Mouse (Mus musculus) adrenal gland, postnatal 14 days (tissue): Measurements from ENCODE around the gene Adm. TPM values are rescaled to one million over a fixed set of nuclear protein-coding genes. Genes with fewer than 3 reads are reported as not detected.
A peak's percentile ranks its signal among the peaks of the same experiment; 100 is the strongest.
"Not testable (repeated sequence)": the region's sequence is repeated elsewhere in the genome, so short reads cannot be mapped to it uniquely, and the experiment has no call there.

Source experiments
- DNase-seq: peaks from one replicate; pipeline ENCODE4 v3.0.0; 2021; ENCODE audit warnings: mixed read lengths
- total RNA-seq: library from RNA; stranded (reverse); gene quantifications from 2 replicates; pipeline ENCODE4 v1.2.3, GENCODE M21; 2021

Gene Adm
- total RNA-seq, 1 experiment from 2014 or later = 17.3 TPM

DNA sequence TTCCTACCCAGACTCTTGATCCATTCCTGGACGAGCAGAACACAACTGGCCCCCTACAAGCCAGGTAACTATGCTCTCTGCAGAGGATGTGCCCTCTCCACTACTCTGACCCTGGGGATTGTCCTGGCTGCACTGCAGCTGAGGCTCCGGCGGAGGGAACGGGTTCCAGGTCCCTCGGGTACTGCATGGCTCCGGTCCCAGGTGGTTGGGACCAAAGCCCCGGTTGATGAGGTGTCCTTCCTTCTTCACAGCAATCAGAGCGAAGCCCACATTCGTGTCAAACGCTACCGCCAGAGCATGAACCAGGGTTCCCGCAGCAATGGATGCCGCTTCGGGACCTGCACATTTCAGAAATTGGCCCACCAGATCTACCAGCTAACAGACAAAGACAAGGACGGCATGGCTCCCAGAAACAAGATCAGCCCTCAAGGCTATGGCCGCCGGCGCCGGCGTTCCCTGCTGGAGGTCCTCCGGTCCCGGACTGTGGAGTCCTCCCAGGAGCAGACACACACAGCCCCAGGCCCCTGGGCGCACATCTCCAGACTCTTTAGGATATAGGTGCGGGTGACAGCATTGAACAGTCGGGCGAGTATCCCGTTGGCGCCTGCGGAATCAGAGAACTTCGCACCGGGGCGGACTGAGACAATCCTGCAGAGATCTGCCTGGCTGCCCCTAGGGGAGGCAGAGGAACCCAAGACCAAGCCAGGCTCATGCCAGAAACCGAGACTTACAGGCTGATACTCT lies 1.3 kb downstream of the Adm start:
- peak; percentile 55 for DNase-seq

DNA sequence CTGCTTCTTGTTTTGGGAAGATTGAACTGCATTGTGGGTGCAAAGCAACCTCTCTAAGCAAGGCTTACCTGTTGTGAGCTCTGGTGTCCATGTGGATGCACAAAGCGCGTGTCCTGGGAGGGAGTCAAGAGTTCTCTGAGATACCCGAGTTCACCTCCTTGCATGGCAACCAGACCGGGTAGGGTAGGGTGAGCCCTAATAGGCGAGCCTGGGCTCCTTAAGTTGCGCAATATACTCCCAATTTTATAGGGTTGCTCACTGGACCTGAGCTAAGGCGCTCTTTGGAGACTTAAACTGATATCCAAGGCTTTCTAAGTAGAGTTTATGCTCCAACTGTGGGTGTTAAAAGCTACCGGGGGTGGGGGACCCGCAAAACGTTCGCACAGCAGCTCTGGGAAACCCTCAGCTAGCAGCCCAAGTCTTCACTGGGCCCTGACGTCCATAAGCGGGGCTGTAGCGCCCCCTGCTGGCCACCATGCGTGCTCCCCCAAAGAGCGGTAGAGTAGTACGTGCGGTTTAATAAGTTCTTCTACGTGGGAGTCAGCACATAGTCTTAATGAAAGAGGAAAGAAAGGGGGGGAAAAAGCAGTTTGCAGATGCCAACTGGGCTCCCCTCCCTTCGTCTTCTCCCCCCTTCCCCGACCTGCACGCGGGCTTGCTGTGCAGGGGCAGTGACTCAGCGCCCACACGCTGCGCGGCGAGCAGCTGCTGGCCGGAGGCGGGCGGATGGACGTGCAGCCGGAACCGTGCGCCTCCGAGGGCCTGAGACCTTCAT lies 2.6 kb downstream of the Adm start:
- DNase-seq = peak; percentile 93

DNA sequence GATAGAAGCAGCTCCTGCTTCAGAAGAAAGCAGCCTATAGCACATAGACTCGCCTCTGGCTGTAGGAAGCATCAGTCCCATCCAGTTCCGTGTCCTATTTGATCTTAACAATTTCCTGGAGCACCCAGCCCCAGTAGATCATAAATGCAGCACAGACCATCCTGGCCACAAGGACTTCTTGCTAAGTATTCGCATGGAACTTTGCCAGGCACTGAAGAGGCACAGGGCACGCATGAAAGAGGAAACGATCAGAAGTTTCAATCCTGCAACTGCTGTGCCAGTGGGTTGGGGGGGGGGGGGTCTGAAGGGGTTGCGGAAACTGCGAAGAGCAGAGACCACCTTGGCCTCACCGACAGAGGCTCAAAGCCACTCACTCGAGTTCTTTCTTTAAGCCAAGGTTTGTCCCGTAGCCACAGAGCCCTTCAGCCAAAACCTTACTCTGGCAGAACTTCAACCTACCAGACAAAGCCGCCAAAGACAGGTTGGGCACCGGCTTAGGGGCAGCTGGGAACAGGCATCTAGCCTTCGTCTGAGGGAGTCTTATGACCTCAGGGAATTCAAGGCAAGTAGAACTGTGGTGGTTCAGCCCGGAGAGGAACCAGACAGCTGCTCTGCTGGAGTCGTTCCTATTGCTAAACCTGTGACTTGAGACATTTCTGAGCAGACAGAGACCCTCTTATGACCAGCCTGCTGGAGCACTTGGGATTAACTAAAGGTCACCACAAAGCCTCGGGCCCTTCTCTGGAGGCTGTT lies 3.9 kb downstream of the Adm start:
- DNase-seq = peak; percentile 61

DNA sequence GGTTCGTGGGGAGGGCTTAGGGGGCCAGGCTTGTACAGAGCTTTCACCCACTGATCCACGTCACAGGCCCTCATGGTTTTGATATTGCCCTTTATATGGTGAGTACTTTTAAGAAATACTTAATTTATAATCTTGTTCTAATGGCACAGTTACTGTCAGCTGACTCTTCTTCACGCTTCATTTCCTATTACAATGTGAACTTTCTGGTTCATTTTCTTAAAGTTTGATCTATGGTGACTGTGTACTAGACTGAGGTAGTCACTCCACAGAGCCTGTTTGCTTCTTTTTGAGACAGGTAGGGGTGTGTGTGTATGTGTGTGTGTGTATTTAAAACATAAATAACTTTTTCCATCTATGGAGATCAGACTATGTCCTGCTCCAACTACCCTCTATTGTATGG lies 8.5 kb downstream of the Adm start:
- DNase-seq = no peak

DNA sequence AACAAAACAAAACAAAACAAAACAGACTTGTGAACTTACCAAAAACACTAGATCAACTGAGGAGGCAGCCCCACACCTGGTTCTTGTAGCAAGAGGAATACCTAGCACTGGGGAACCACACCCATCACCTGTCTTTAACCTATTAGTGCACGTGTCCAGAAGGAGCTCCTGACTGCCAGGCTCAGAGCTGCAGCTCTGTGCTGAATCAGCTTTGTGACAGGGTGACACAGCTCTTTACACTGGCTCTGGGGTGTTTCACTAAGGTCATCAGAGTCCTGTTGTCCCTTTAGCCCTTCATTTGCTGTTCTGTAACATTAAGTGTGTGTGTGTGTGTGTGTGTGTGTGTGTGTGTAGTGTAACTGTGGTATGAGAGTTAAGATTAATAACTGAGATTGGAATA lies 9.1 kb downstream of the Adm start:
- DNase-seq = no peak

DNA sequence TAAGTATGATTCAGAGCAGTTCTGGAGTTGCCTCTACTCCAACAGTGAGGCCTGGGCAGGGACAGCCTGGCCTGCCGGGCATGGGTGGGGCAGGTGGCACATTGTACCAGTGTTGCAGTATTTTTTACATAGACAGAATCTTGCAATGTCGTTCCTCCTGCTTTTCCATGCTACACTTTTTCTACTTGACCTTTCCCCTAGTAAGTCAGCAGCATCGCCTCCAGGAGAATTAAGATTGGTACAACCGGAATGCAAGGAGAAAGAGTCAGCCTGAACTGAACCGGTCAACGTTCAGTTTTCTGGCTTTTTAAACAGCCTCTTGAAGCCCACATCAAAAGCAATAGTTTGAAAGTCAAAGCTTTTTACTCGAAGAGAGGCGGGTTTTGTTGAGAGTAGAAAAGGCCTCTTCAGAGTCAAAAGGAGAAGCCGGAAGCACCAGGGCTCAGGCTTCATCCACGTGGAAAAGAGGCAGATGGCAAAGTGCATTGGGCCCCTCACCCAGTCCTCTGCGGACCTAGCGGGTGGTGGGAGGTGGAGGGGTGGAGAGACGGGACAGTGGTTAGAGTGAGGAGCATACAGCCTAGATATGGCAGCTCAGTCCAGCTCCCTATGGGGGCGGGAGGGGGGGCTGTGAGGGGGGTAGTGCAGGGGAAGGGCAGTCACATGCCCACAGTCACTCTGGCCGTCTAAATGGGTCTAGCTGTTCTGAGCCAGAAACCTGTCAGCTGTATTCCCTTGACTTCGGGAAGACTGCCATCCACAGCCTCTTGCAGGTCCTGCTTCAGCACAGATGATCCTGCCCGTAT lies 11.0 kb downstream of the Adm start:
- DNase-seq = no peak

DNA sequence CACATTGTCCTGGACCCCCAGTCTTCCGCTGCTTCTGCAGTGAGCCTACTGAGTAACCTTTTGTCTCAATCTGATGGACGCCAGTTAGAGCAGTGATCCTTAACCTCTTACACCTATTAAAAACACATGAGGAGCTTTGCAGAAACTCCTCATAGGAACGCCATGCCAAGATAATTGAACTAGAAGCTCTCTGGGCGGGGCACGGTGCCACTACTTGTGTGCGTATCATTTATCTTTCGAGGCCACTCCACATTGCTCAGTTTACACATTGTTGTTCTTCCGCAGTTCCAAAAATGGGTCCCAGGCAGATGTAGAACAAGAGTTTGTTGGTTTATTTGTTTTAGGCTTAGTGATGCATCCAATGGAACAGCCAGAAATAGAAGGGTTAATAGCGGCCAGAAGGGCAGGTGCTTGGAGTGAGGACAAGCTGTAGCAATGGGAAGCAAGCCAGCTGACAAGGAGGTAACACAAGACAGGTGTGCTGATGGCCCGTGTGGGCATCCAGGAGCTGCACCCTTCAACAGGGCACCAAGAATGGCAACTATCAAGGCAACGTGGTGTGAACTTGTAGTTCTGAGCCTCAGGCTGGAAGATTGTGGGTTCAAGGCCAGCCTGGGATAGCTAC lies 11.9 kb downstream of the Adm start:
- no peak for DNase-seq

DNA sequence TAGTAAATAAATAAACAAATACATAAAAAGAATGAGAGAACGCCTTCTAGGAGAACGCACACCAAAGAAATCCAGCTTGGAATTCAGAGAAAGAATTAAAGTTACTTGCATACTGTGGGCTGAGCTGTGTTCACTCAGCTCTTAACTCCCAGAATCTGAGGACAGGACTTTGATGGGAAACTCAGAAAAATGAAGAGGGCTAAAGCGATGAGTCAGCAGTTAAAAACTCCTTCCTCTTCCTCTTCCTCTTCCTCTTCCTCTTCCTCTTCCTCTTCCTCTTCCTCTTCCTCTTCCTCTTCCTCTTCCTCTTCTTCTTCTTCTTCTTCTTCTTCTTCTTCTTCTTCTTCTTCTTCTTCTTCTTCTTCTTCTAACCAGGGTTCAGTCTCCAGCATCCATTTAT lies 12.5 kb downstream of the Adm start:
- not testable (repeated sequence) for DNase-seq

DNA sequence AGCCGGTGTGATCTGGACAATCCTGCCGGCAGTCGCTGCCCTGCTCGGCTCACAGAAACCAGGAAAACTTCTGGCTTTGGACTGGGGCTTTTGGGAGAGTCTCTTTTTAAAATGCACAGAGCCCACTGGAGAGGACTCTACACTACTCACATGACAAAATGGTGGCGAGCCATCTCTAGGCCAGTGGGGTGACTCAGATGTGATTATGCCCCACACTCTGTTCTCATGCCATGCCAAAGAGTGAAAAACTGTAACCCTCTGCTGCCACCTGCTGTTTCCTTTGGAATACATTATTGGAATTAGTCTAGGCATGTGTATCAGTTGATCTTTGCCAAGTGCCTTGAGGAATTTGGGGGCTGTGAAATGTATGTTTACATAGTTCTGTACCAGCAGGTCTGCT lies 17.9 kb downstream of the Adm start:
- peak; percentile 85 for DNase-seq

DNA sequence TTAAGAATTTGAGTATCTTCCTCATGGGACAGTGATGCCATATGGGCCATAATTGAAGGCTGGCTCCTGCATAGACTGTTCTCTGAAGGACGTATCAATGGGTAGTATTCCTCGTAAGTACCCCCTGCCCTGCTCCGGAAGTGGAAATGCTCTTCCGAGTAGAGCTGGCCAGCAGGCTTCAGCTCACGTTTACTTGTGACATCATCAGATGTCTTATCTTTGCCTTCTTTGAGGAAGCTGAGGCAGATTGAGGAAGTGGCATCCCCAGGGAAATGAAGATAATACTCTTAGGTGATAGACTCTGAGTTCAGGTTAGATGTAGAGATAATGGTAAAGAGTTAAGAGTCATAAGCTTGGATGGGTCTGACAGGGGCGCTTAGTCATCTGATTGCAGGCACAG lies 18.4 kb downstream of the Adm start:
- DNase-seq = no peak

DNA sequence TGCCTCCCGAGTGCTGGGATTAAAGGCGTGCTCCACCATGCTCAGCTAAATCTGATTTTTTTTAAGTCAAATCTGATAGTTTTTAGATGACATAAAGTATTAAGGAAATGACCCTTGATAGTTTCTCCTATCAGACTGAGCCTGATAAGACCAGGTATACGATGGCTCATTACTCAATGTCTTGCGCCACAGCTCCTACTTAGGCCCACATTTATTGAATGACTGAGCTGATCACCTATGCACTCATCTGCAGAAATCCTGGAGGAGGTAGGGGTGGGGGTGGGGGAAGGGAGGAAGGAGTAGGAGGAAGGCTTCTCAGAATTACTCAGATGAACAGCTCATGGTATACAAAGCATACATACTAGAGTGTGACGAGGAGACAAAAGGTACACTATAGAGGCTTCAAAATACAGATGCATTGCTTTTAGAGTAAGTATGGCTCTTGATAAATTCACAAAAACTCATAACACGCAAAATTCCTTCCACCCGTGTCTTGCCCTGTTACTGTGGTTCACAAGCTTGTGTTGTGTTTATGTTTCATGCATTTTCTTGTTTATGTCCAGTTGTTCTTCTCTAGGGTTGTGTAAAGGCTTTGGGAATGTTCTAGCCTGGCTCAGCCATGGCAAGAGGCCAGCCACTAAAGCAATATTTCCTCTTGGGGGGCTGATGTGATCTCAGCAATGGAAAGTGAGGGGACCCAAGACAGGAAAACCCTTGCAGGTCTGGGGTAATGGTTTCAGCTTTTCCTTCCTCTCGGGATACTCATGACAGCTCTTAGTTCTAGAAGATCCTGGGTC lies 19.3 kb downstream of the Adm start:
- DNase-seq = no peak

DNA sequence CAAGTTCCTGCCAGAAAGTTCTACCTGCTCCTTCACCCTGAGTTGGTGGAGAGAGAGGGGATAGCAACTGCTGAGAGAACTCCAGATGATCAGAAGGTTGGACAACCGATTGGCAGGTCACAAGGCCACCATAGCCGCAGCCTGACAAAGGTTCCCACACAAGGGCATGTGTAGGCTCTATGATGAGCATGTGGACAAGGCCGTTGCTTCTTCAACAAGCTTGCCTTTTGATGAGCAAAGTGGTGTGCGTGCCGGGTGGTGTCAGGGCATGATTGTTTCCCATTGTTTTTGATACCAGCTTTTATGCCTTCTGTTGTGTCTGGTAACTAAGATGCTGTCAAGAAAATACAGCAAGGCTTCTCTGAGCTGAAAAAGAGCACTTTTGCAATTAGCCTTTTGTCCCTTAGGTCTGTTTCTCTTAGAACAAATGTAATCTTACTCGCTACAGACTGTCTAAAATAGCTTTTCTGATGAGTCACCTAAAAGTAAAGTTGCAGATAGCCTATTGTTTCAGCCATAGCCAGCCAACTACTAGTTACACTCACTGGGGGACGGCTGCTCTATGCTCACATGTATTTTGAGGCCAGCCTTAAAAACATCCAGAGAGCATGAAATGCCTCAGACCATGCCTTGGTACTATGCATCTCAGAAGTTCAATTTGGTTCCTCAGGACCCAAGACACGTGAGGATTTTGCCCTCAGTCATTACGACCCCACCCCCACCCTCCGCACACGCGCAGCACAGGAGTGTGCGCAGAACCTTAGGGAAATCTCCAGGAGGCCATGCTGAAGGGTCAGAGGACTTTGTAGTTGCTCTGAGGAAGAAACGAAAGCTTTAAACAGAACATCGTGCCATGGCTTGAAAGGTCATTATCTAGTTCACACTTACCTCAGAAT lies 20.3 kb downstream of the Adm start:
- no peak for DNase-seq

DNA sequence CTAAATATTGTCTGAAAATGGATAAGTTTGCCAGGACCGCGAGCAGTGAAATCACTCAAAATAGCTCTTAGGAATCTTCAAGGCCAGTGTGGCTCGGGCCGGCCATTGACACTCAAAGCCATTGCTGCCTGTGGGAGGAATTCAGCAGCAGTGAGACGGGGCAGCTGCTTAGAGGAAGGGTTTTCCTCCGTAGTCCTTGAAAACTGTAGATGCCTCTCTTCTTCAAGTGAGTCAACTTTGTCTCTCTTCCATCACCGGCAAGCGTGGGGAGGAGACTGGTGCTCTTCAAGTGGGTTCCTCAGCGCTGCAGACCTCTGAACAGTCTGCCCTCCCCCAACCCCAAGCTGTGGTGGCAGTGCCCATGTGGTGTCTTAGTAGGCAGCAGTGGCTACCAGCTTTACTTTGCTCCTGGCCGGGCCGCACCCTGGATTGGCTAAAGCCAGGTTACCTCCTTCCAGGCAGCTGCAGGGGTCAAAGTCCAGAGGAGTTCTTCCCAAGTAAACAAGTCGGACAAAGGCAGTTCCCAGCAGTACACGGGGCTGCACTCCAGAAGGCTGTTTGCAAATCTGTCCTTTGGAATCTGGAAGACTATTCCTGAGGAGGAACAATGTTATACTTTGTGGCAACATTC lies 21.1 kb downstream of the Adm start:
- peak; percentile 50 for DNase-seq

DNA sequence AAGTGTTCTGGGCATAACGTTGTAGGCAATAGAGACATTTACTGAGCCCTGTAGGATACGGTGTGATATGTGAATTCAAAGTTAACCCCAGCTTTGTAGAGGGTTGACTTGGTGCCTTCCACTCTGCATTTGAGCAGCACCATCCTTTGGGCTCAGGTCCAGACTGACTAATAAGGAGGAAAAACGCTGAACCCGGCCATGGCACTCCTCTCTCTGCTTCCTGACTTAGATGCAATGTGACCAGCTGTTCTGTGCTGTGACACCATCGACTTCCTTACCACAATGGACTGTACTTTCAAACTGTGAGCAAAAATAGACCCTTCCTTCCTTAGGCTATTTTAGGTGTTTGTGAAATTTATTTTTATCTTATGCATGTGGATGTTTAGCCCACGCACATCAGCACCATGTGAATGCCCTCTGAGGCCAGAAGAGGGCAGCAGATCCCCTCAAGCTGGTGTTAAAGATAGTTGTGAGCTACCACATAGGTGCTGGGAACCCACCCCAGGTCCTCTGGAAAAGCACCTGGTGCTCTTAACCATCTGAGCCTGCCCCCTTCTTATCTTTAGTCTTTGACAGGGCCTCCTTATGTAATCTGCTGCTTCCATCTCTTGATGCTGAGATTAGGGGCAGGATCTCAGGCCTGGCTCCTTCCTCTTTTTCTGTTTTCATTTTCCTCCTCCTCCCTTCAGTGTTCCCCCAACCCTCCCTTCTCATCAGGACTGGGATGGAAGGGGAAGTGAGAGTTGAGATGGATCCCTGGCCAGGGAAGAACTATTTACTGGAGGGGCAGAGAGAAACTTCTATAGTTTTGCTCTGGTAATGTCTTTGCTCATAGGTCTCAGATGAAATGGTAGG lies 21.9 kb downstream of the Adm start:
- peak; percentile 25 for DNase-seq

DNA sequence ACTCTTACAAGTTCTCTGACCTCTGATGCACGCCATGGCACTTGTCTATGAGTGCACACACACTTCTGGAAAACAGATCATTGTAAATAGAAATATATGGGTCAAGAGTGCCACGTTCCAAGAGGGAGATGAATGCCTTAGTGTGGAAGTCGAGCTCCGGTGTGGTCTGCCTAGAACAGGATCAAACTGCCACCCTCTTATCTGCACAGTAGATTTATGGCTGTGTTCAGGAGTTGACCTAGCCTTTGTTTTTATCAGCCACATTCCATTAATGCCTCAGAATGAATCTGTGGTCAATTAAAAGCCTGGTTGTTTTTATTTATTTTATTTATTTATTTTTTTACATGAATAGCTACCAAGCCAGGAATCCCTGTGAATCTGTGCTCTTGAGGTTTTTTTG lies 23.0 kb downstream of the Adm start:
- peak; percentile 34 for DNase-seq

DNA sequence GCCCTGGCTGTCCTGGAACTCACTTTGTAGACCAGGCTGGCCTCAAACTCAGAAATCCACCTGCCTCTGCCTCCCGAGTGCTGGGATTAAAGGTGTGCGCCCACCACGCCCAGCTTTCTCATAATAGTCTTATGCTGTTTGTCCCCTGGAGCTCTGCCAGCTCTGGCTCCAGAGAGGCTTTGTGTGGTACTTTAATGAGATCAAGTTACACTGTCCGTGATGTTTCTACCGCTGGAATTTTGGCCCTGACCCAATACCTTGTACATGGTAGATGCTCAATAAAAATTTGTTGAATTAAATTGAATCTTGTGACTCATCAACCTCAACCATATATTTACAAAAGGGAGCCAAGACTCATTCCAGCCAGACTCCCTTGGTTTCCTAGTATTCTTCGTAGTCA lies 23.6 kb downstream of the Adm start:
- DNase-seq = peak; percentile 49

DNA sequence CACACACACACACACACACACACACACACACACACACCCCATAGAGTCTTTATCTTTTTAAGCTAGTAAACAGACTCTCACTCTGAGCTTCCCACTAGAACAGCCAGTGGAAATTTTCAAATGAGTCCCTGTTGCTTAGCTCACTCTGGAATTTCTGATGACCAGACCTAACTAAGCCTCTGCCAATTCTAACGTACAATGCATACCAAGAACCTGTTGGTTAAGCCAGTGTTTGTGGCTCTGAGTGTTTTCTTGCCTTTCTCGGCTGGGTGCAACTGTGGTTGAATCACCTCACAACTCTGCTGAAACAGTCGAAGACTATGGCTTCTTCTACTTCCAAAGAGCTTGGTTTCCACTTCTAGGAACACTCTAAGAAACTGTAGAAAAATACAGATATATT lies 27.8 kb downstream of the Adm start:
- no peak for DNase-seq

DNA sequence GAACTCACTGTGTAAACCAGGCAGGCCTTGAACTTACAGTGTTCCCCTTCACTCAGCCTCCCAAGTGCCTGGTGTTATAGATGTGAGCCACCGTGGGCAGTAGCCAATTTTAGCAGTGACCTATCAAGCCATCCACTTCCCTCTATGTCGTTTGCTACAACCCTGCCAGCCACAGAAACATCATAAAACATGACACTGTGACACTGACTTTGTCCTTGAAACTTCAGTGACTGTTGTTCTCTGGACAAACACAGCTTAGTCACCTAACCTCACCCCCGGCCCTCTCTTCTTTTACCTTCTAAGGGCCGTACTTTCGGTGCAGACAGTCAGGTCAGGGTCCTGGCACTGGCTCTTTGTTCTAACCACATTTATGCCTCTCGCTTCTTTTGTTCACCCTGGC lies 28.5 kb downstream of the Adm start:
- peak; percentile 76 for DNase-seq
